Mouse (Mus musculus): ENCODE measurements at regions not wholly inside any gene's neighbourhood (a gene's known extent, or its start where the extent isn't known, plus 50 kb on each side); places are given as distances from the start of the nearest gene placed in this dataset.

DNA sequence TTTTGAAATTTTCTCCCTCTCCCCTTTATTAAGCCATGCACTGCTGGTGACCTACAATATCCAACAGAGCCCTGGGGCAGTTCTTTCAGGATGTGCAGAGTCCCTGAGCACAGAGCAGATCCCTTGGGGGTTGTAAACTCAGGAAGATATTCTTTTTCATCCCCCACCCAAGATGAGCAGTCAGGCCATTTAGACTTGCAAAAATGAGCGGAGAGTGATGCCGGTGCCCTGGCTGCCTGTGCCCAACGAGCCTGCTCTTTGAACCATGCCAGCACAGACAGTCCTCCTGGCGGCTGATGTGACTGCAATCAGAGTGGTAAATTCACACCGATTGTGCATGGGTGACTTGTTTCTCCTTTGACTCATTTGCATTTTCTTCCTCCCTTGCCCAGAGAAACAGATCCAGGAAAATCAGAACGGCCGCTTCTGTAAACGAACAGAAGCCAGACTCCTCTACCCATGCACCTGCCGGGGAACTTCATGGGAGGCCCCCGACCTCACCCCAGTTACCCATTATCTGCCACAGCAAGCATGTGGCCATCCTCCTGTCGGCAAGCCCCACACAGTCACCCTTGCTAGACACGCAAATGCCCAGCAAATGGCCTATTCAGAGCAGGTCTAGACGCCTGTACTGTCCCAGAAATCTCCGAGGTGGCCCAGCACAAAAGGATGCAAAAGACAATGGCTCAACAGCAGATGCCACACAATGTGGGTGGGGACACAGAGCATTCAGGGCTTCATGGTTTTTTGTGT is 92.4 kb downstream of the Gm815 start:
- peaks cover 25% of the 10 kb centered on the region for H3K4me1 ChIP-seq
- peak; percentile 72 for ATAC-seq (replicated peaks)
- peak overlapping the region; percentile 72 for H3K27ac ChIP-seq

GRCm38 (mm10) chr19:26978640-26979007 is 92.9 kb downstream of the Gm815 start:
- no peak for ATAC-seq (replicated peaks)

More for the DNA sequence above, 92.4 kb downstream of the Gm815 start:
- Histone ChIP-seq H3K36me3 (replicated peaks) (no peaks in the 10 kb centered on the region), H3K9me3 (no peaks in the 10 kb centered on the region), H3K4me2 (peak overlapping the region; percentile 29), H3K27me3 (replicated peaks) (no peaks in the 10 kb centered on the region), H3K9ac (no peak overlapping the region), H3K4me3 (no peak overlapping the region)
- 12% methylated on average over 14 of the region's 14 CpGs for WGBS

GRCm38 (mm10) chr19:26979322-26979721 is 93.6 kb downstream of the Gm815 start:
- peaks cover 21% of the 10 kb centered on the region for H3K4me1 ChIP-seq
- no peak overlapping the region for H3K27ac ChIP-seq
- no peaks in the 10 kb centered on the region for H3K36me3 ChIP-seq (replicated peaks)
- no peak overlapping the region for H3K9ac ChIP-seq
- no peak for ATAC-seq (replicated peaks)
- WGBS, result 48% methylated on average over 2 of the region's 2 CpGs
- H3K4me2 ChIP-seq, result no peak overlapping the region
- H3K27me3 ChIP-seq (replicated peaks), result no peaks in the 10 kb centered on the region
- no peaks in the 10 kb centered on the region for H3K9me3 ChIP-seq
- no peak overlapping the region for H3K4me3 ChIP-seq

More at GRCm38 (mm10) chr19:26978640-26979007, 92.9 kb downstream of the Gm815 start:
- no peaks in the 10 kb centered on the region for H3K27me3 ChIP-seq (replicated peaks)
- no peaks in the 10 kb centered on the region for H3K9me3 ChIP-seq
- no peak overlapping the region for H3K9ac ChIP-seq
- no peaks in the 10 kb centered on the region for H3K36me3 ChIP-seq (replicated peaks)
- peaks cover 23% of the 10 kb centered on the region for H3K4me1 ChIP-seq
- WGBS, result 45% methylated on average over 3 of the region's 3 CpGs
- peak overlapping the region; percentile 72 for H3K27ac ChIP-seq
- no peak overlapping the region for H3K4me2 ChIP-seq
- H3K4me3 ChIP-seq, result no peak overlapping the region

- Histone ChIP-seq H3K27ac (no peak overlapping the region), H3K36me3 (replicated peaks) (no peaks in the 10 kb centered on the region), H3K9me3 (no peaks in the 10 kb centered on the region), H3K9ac (no peak overlapping the region), H3K4me3 (no peak overlapping the region), H3K4me2 (no peak overlapping the region), H3K4me1 (no peaks in the 10 kb centered on the region), H3K27me3 (replicated peaks) (no peaks in the 10 kb centered on the region)
- no peak for ATAC-seq (replicated peaks)
- WGBS, result 94% methylated on average over 1 of the region's 1 CpGs
Observed at GRCm38 (mm10) chr19:26986672-26987071, 101.0 kb downstream of the Gm815 start.

GRCm38 (mm10) chr19:26987197-26987596 is 101.5 kb downstream of the Gm815 start:
- WGBS, result 73% methylated on average over 3 of the region's 3 CpGs
- Histone ChIP-seq H3K4me3 (no peak overlapping the region), H3K4me2 (no peak overlapping the region), H3K36me3 (replicated peaks) (no peaks in the 10 kb centered on the region), H3K9ac (no peak overlapping the region), H3K9me3 (no peaks in the 10 kb centered on the region), H3K27ac (no peak overlapping the region), H3K4me1 (no peaks in the 10 kb centered on the region), H3K27me3 (replicated peaks) (no peaks in the 10 kb centered on the region)
- no peak for ATAC-seq (replicated peaks)

DNA sequence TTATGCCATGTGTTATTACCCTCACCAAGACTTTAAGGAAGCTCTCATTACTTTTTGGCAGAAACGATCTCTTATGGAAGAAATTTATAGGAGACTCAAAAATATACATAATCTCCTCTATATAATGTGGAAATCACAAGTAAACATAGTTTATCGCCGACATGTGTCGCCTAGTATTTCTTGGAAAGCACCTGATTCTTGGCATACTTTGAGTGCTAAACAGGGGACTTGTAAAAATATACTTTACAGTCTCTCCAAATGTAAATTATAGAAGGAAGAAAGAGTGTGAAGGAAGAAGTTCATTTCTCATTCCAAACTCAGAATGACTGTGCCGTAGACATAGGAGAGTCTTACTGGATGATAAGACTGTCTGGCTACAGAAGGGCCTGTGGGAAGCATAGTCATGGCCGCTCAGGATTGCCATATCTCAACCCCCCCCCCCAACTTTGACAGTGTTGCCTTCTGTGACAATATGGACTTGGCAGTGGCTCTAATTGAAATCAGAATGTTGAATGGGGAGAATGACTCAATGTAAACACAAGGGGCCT is 102.3 kb downstream of the Gm815 start:
- ATAC-seq (replicated peaks), result no peak
- Histone ChIP-seq H3K9ac (no peak overlapping the region), H3K4me2 (no peak overlapping the region), H3K4me1 (no peaks in the 10 kb centered on the region), H3K36me3 (replicated peaks) (no peaks in the 10 kb centered on the region), H3K27ac (no peak overlapping the region), H3K9me3 (no peaks in the 10 kb centered on the region), H3K4me3 (no peak overlapping the region), H3K27me3 (replicated peaks) (no peaks in the 10 kb centered on the region)
- WGBS, result 91% methylated on average over 6 of the region's 6 CpGs

- H3K4me1 ChIP-seq, result no peaks in the 10 kb centered on the region
- H3K4me2 ChIP-seq, result no peak overlapping the region
- no peaks in the 10 kb centered on the region for H3K9me3 ChIP-seq
- H3K27me3 ChIP-seq (replicated peaks), result no peaks in the 10 kb centered on the region
- H3K36me3 ChIP-seq (replicated peaks), result no peaks in the 10 kb centered on the region
- H3K9ac ChIP-seq, result no peak overlapping the region
- 58% methylated on average over 4 of the region's 4 CpGs for WGBS
- no peak overlapping the region for H3K4me3 ChIP-seq
- H3K27ac ChIP-seq, result no peak overlapping the region
- ATAC-seq (replicated peaks), result no peak
Observed at GRCm38 (mm10) chr19:26994586-26995352, 109.1 kb downstream of the Gm815 start.

GRCm38 (mm10) chr19:26999596-26999995 is 113.9 kb downstream of the Gm815 start:
- 53% methylated on average over 3 of the region's 3 CpGs for WGBS
- H3K9ac ChIP-seq, result no peak overlapping the region
- no peak overlapping the region for H3K4me2 ChIP-seq
- no peak overlapping the region for H3K27ac ChIP-seq
- no peaks in the 10 kb centered on the region for H3K9me3 ChIP-seq
- H3K27me3 ChIP-seq (replicated peaks), result no peaks in the 10 kb centered on the region
- ATAC-seq (replicated peaks), result 0 out of 2 replicates have a peak, but pooled peaks have one; percentile 42
- H3K36me3 ChIP-seq (replicated peaks), result no peaks in the 10 kb centered on the region
- H3K4me1 ChIP-seq, result no peaks in the 10 kb centered on the region
- H3K4me3 ChIP-seq, result no peak overlapping the region

- Histone ChIP-seq H3K4me1 (peaks cover 8% of the 10 kb centered on the region; the same call in 1 of the 2 replicates), H3K4me3 (no peak overlapping the region), H3K27me3 (replicated peaks) (no peaks in the 10 kb centered on the region), H3K4me2 (no peak overlapping the region), H3K9ac (no peak overlapping the region), H3K9me3 (no peaks in the 10 kb centered on the region), H3K36me3 (replicated peaks) (no peaks in the 10 kb centered on the region), H3K27ac (no peak overlapping the region)
- no peak for ATAC-seq (replicated peaks)
- 85% methylated on average over 3 of the region's 3 CpGs for WGBS
Observed at GRCm38 (mm10) chr19:27021930-27022329, 136.2 kb downstream of the Gm815 start.

DNA sequence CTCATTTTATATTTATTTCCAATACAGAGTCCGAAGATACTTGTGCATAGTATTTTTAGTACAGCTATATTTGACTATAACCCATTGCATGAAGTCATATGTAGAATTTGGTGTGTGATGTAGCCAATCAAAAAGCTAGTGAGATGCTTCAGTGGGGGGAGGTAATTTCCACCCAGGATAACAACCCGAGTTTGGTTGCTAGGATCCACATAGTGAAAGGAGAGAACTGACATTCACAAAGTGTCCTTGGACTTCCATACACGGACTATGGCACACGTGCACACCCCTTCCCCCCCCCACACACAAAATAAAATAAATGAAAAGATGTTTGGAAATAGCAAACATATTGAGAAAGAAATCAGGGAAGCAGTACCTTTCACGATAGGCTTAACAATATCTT is 137.2 kb downstream of the Gm815 start:
- 74% methylated on average over 5 of the region's 5 CpGs for WGBS
- peaks cover 8% of the 10 kb centered on the region; the same call in 1 of the 2 replicates for H3K4me1 ChIP-seq
- ATAC-seq (replicated peaks), result no peak

GRCm38 (mm10) chr19:27028834-27029233 is 143.2 kb downstream of the Gm815 start:
- H3K9me3 ChIP-seq, result no peaks in the 10 kb centered on the region
- no peak overlapping the region for H3K9ac ChIP-seq
- H3K4me1 ChIP-seq, result peaks cover 7% of the 10 kb centered on the region; the same call in 1 of the 2 replicates
- no peak overlapping the region for H3K4me3 ChIP-seq
- 82% methylated on average over 1 of the region's 1 CpGs for WGBS
- H3K27me3 ChIP-seq (replicated peaks), result no peaks in the 10 kb centered on the region
- no peak for ATAC-seq (replicated peaks)
- H3K4me2 ChIP-seq, result no peak overlapping the region
- no peak overlapping the region for H3K27ac ChIP-seq
- no peaks in the 10 kb centered on the region for H3K36me3 ChIP-seq (replicated peaks)

More for the DNA sequence above, 137.2 kb downstream of the Gm815 start:
- Histone ChIP-seq H3K27me3 (replicated peaks) (no peaks in the 10 kb centered on the region), H3K9me3 (no peaks in the 10 kb centered on the region), H3K4me3 (no peak overlapping the region), H3K27ac (no peak overlapping the region), H3K36me3 (replicated peaks) (no peaks in the 10 kb centered on the region), H3K4me2 (no peak overlapping the region), H3K9ac (no peak overlapping the region)

GRCm38 (mm10) chr19:27031030-27031700 is 145.5 kb downstream of the Gm815 start:
- Histone ChIP-seq H3K4me3 (no peak overlapping the region), H3K27ac (0 out of 2 replicates have a peak overlapping the region, but pooled peaks have one; percentile 8), H3K9me3 (no peaks in the 10 kb centered on the region), H3K36me3 (replicated peaks) (no peaks in the 10 kb centered on the region), H3K27me3 (replicated peaks) (no peaks in the 10 kb centered on the region), H3K9ac (no peak overlapping the region), H3K4me1 (peaks cover 7% of the 10 kb centered on the region; the same call in 1 of the 2 replicates), H3K4me2 (no peak overlapping the region; the same call in 1 of the 2 replicates)
- WGBS, result 51% methylated on average over 7 of the region's 7 CpGs
- peak; percentile 33; the same call in 1 of the 2 replicates for ATAC-seq (replicated peaks)

All from midbrain, embryonic 15.5 days (tissue).